Mouse (Mus musculus) kidney, adult 2 months (tissue): Measurements from ENCODE around the gene AC161166.1. TPM values are rescaled to one million over a fixed set of nuclear protein-coding genes. Genes with fewer than 3 reads are reported as not detected.
"Not testable (repeated sequence)": the region's sequence is repeated elsewhere in the genome, so short reads cannot be mapped to it uniquely, and the experiment has no call there.

Experiments used
- DNase-seq: peaks from one replicate; pipeline ENCODE4 v3.0.0; 2021
- H3K27ac ChIP-seq: fragments of 200-500 bp; 2 replicates; pipeline ENCODE4 v1.5.1; 2012; ENCODE audit warnings: low read depth, low read length, control low read depth, inconsistent platforms; ENCODE audit not compliant: insufficient read depth
- H3K27me3 ChIP-seq: fragments of 200-500 bp; replicated peaks from 2 replicates; pipeline ENCODE4 v1.6.1; 2012; ENCODE audit warnings: mild to moderate bottlenecking, moderate library complexity, low read length, inconsistent platforms; ENCODE audit not compliant: control insufficient read depth, insufficient read depth
- H3K36me3 ChIP-seq: fragments of 200-500 bp; 2 replicates; pipeline ENCODE4 v1.6.1; 2012; ENCODE audit warnings: mild to moderate bottlenecking, moderate library complexity, low read length, inconsistent platforms; ENCODE audit not compliant: control insufficient read depth, insufficient read depth
- H3K4me1 ChIP-seq: fragments of 200-500 bp; 2 replicates; pipeline ENCODE4 v1.6.1; 2011; ENCODE audit warnings: low read length; ENCODE audit not compliant: control insufficient read depth, insufficient read depth
- H3K4me3 ChIP-seq: fragments of 200-500 bp; 2 replicates; pipeline ENCODE4 v1.5.1; 2011; ENCODE audit warnings: mild to moderate bottlenecking, low read depth, low read length, control low read depth; ENCODE audit not compliant: insufficient read depth
- CTCF ChIP-seq: fragments of 200-500 bp; conservative IDR thresholded peaks from 2 replicates; pipeline ENCODE4 v1.5.1; 2011; ENCODE audit warnings: low read depth, mild to moderate bottlenecking, control low read depth, low read length, moderate library complexity, mixed read lengths; ENCODE audit not compliant: insufficient read depth, insufficient read length
- POLR2A ChIP-seq: fragments of 200-500 bp; IDR thresholded peaks from one replicate; pipeline ENCODE4 v1.6.1; 2011; ENCODE audit warnings: low read depth, low read length, control low read depth
- WGBS: fragments of 180-500 bp; shearing (Covaris S2); methylation state at CpG from one replicate; pipeline ENCODE4 v1.1.7; 2018; 5-methylcytosine and 5-hydroxymethylcytosine counted together
- polyA plus RNA-seq: library from polyadenylated mRNA; depleted of rRNA; stranded (reverse); fragments of >200 nt; gene quantifications from 2 replicates; pipeline ENCODE4 v1.2.3, GENCODE M21; 2012

Gene AC161166.1
- polyA plus RNA-seq, 1 experiment = not detected

GRCm38 (mm10) chr7:24486654-24487130 lies 25.6 kb downstream of the AC161166.1 start:
- TF ChIP-seq CTCF (no peak), POLR2A (no peak)
- H3K27ac ChIP-seq = peak overlapping the region; percentile 33; the same call in 1 of the 2 replicates
- 39% methylated on average over 9 of the region's 9 CpGs for WGBS
- H3K4me1 ChIP-seq = peaks cover 5% of the 10 kb centered on the region
- no peaks in the 10 kb centered on the region for H3K36me3 ChIP-seq
- no peak for DNase-seq
- H3K4me3 ChIP-seq = no peak overlapping the region
- H3K27me3 ChIP-seq = no peaks in the 10 kb centered on the region

- no peak for TF ChIP-seq CTCF
- no peak for TF ChIP-seq POLR2A
- Histone ChIP-seq H3K4me1 (peaks cover 9% of the 10 kb centered on the region), H3K4me3 (no peak overlapping the region), H3K27ac (no peak overlapping the region), H3K27me3 (no peaks in the 10 kb centered on the region), H3K36me3 (no peaks in the 10 kb centered on the region)
- DNase-seq = no peak
- 85% methylated on average over 9 of the region's 9 CpGs for WGBS
Observed at GRCm38 (mm10) chr7:24485481-24485880, 26.8 kb downstream of the AC161166.1 start.

GRCm38 (mm10) chr7:24483291-24483690 lies 29.0 kb downstream of the AC161166.1 start:
- H3K36me3 ChIP-seq, H3K27ac ChIP-seq, H3K4me1 ChIP-seq, H3K4me3 ChIP-seq, H3K27me3 ChIP-seq, DNase-seq: not testable (repeated sequence)
- 53% methylated on average over 6 of the region's 6 CpGs for WGBS

- Histone ChIP-seq H3K36me3 (no peaks in the 10 kb centered on the region), H3K27ac (no peak overlapping the region), H3K4me3 (peak overlapping the region; percentile 66), H3K4me1 (peaks cover 9% of the 10 kb centered on the region), H3K27me3 (no peaks in the 10 kb centered on the region)
- no peak for DNase-seq
- TF ChIP-seq POLR2A (no peak), CTCF (no peak)
- 3% methylated on average over 25 of the region's 38 CpGs for WGBS
Observed at GRCm38 (mm10) chr7:24482208-24483020, 29.8 kb downstream of the AC161166.1 start.

- 1% methylated on average over 79 of the region's 83 CpGs for WGBS
- Histone ChIP-seq H3K4me1 (0 out of 2 replicates have a peak, but pooled peaks cover 4% of the 10 kb centered on the region), H3K36me3 (no peaks in the 10 kb centered on the region), H3K27ac (no peak within 1 kb of the TSS), H3K4me3 (peak within 1 kb of the TSS; percentile 66), H3K27me3 (no peaks in the 10 kb centered on the region)
- TF ChIP-seq CTCF (no peak), POLR2A (no peak)
- peak; percentile 85 for DNase-seq
Observed at GRCm38 (mm10) chr7:24481474-24482207, 30.6 kb downstream of the AC161166.1 start, which contains the start of gene Cadm4. TSS of gene Cadm4 (plus strand) at chr7:24482023.

- WGBS = 21% methylated on average over 14 of the region's 14 CpGs
- TF ChIP-seq POLR2A = no peak
- no peak for TF ChIP-seq CTCF
- no peak for DNase-seq
Observed at GRCm38 (mm10) chr7:24480986-24481473, 31.2 kb downstream of the AC161166.1 start.

More at GRCm38 (mm10) chr7:24480986-24481473, 31.2 kb downstream of the AC161166.1 start:
- 0 out of 2 replicates have a peak, but pooled peaks cover 4% of the 10 kb centered on the region for H3K4me1 ChIP-seq
- no peak overlapping the region for H3K27ac ChIP-seq
- H3K36me3 ChIP-seq = no peaks in the 10 kb centered on the region
- peak overlapping the region; percentile 55 for H3K4me3 ChIP-seq
- H3K27me3 ChIP-seq = no peaks in the 10 kb centered on the region
